Mouse (Mus musculus): Measurements from ENCODE around the gene Gpa33.

DNA sequence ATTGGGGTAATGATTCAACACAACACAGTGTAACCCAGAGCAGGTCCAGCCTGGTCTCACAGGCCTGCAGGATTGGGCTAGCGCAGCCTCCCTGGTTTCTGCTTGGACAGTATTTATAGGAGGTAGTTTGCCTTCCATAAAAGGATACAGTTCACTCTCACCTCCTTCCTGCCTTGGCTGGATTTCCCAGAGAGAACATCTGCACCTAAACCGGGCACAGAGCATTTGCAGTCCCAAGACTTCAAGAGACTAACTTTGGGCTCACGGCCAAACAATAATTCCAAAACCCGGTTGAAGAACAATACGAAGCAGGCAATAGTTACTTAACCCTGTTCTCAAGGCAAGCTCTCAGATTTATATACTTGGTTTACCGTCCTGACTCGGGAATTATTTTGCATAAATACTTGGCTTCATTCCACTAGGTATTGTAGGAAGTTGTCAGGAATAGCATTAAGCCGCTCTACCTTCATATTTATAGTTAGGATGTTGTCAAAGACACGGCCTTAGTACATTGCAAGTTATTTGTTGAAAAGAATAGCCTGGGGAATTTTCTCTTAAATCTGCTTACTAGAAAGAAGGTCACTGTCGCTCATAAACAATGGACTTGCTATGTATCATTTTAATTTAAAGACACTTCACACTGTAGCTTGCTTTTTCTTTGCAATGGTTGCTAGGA is 53.1 kb downstream of the Gpa33 start:
- TF ChIP-seq CTCF (IDR thresholded peaks at IDR 0.05; ENCODE audit: low read depth) (no peak), EP300 (optimal IDR thresholded peaks at IDR 0.05) (no peak)
